Mouse (Mus musculus) liver (tissue): ENCODE results near the gene Ifi27l2a.
A peak's percentile ranks its signal among the peaks of the same experiment; 100 is the strongest.
"Not testable (repeated sequence)": the region's sequence is repeated elsewhere in the genome, so short reads cannot be mapped to it uniquely, and the experiment has no call there.

Experiments
- DNase-seq: peaks from one replicate; pipeline ENCODE4 v3.0.0-alpha.2; 2020; ENCODE audit warnings: mixed read lengths

Ifi27l2a gene

GRCm38 (mm10) chr12:103443524-103443923 is at the start of gene Ifi27l2a:
Gene Ifi27l2a, minus strand, starts transcription at chr12:103443680.
- no peak for DNase-seq

GRCm38 (mm10) chr12:103492767-103493166 is 49.3 kb upstream of the Ifi27l2a start:
- peak; percentile 60 for DNase-seq

- DNase-seq, result no peak
Measured at GRCm38 (mm10) chr12:103491091-103491730, 47.7 kb upstream of the Ifi27l2a start.

GRCm38 (mm10) chr12:103487750-103488149 is 44.3 kb upstream of the Ifi27l2a start:
- DNase-seq, result no peak

- no peak for DNase-seq
Measured at GRCm38 (mm10) chr12:103487276-103487675, 43.8 kb upstream of the Ifi27l2a start.

GRCm38 (mm10) chr12:103486726-103487125 is 43.2 kb upstream of the Ifi27l2a start:
- DNase-seq, result no peak

GRCm38 (mm10) chr12:103484200-103484972 is 40.9 kb upstream of the Ifi27l2a start:
- DNase-seq, result not testable (repeated sequence)

- no peak for DNase-seq
Measured at GRCm38 (mm10) chr12:103482781-103483180, 39.3 kb upstream of the Ifi27l2a start.

- no peak for DNase-seq
Measured at GRCm38 (mm10) chr12:103481671-103482070, 38.2 kb upstream of the Ifi27l2a start.

GRCm38 (mm10) chr12:103477461-103478015 is 34.1 kb upstream of the Ifi27l2a start:
- no peak for DNase-seq

- no peak for DNase-seq
Measured at GRCm38 (mm10) chr12:103476779-103477389, 33.4 kb upstream of the Ifi27l2a start.

- no peak for DNase-seq
Measured at GRCm38 (mm10) chr12:103474481-103474880, 31.0 kb upstream of the Ifi27l2a start.

- no peak for DNase-seq
Measured at GRCm38 (mm10) chr12:103457140-103457539, 13.7 kb upstream of the Ifi27l2a start, which contains the start of gene Ifi27l2b. Gene Ifi27l2b, minus strand, starts transcription at chr12:103457223.

- not testable (repeated sequence) for DNase-seq
Measured at GRCm38 (mm10) chr12:103456727-103457126, 13.2 kb upstream of the Ifi27l2a start.

- no peak for DNase-seq
Measured at GRCm38 (mm10) chr12:103453361-103453760, 9.9 kb upstream of the Ifi27l2a start.

- DNase-seq, result no peak
Measured at GRCm38 (mm10) chr12:103445060-103445459, 1.6 kb upstream of the Ifi27l2a start.

- DNase-seq, result not testable (repeated sequence)
Measured at GRCm38 (mm10) chr12:103444261-103444660, 781 bp upstream of the Ifi27l2a start.

GRCm38 (mm10) chr12:103437601-103438000 is 5.9 kb downstream of the Ifi27l2a start:
- no peak for DNase-seq

GRCm38 (mm10) chr12:103434861-103435260 is 8.6 kb downstream of the Ifi27l2a start:
- DNase-seq, result no peak

GRCm38 (mm10) chr12:103433986-103434731 is 9.3 kb downstream of the Ifi27l2a start, which contains the start of gene Ifi27:
Gene Ifi27, plus strand, starts transcription at chr12:103434211.
- DNase-seq, result peak; percentile 32

- no peak for DNase-seq
Measured at GRCm38 (mm10) chr12:103433430-103433829, 10.1 kb downstream of the Ifi27l2a start.

GRCm38 (mm10) chr12:103426710-103427109 is 16.8 kb downstream of the Ifi27l2a start:
- DNase-seq, result no peak
